Mouse (Mus musculus) embryonic facial prominence, embryonic 15.5 days (tissue): Measurements from ENCODE around the gene Igsf6. TPM values are rescaled to one million over a fixed set of nuclear protein-coding genes. Genes with fewer than 3 reads are reported as not detected.
"Not testable (repeated sequence)": the region's sequence is repeated elsewhere in the genome, so short reads cannot be mapped to it uniquely, and the experiment has no call there.

Source experiments
- ATAC-seq: fragments of 200-750 bp; cut with Nextera tagmentation; 2 replicates; pipeline ENCODE4 v1.8.0; 2017; ENCODE audit warnings: low read depth, moderate TSS enrichment; ENCODE audit not compliant: insufficient number of reproducible peaks, low FRiP score, low TSS enrichment
- H3K27ac ChIP-seq: fragments of 300-500 bp; sonication (generic); replicated peaks from 2 replicates; pipeline ENCODE4 v1.5.1; 2015; ENCODE audit warnings: mild to moderate bottlenecking, inconsistent platforms
- H3K27me3 ChIP-seq: fragments of 300-500 bp; sonication (generic); 2 replicates; pipeline ENCODE4 v1.6.1; 2015; ENCODE audit warnings: inconsistent platforms
- H3K36me3 ChIP-seq: fragments of 300-500 bp; sonication (generic); 2 replicates; pipeline ENCODE4 v1.6.1; 2015; ENCODE audit warnings: mild to moderate bottlenecking, inconsistent platforms
- H3K4me1 ChIP-seq: fragments of 300-500 bp; sonication (generic); 2 replicates; pipeline ENCODE4 v1.6.1; 2015; ENCODE audit warnings: inconsistent platforms
- H3K4me2 ChIP-seq: fragments of 300-500 bp; sonication (generic); replicated peaks from 2 replicates; pipeline ENCODE4 v1.6.1; 2015; ENCODE audit warnings: mild to moderate bottlenecking, inconsistent platforms
- H3K4me3 ChIP-seq: fragments of 300-500 bp; sonication (generic); replicated peaks from 2 replicates; pipeline ENCODE4 v1.5.1; 2015; ENCODE audit warnings: mild to moderate bottlenecking, inconsistent platforms
- H3K9ac ChIP-seq: fragments of 300-500 bp; sonication (generic); 2 replicates; pipeline ENCODE4 v1.6.1; 2015; ENCODE audit warnings: inconsistent platforms
- H3K9me3 ChIP-seq: fragments of 300-500 bp; sonication (generic); replicated peaks from 2 replicates; pipeline ENCODE4 v1.6.1; 2016; ENCODE audit warnings: inconsistent platforms
- WGBS: fragments of 180-500 bp; shearing (Covaris S2); methylation state at CpG from one replicate; pipeline ENCODE4 v1.1.7; 2015; 5-methylcytosine and 5-hydroxymethylcytosine counted together
- polyA plus RNA-seq: library from polyadenylated mRNA; unstranded; fragments of >200 nt; fragmentation: Nextera tagmentation; extraction: Ambion mirVana; gene quantifications from 2 replicates; pipeline ENCODE4 v1.2.1, GENCODE M21; 2015

Igsf6 gene
- polyA plus RNA-seq, 1 experiment from 2014 or later, result 3.1 TPM

- not testable (repeated sequence) for H3K4me2 ChIP-seq, H3K9me3 ChIP-seq, H3K4me1 ChIP-seq, H3K36me3 ChIP-seq, H3K27ac ChIP-seq, H3K4me3 ChIP-seq, H3K9ac ChIP-seq, H3K27me3 ChIP-seq, ATAC-seq
These were observed 44.4 kb downstream of the Igsf6 start for GRCm38 (mm10) chr7:121029947-121030346.

DNA sequence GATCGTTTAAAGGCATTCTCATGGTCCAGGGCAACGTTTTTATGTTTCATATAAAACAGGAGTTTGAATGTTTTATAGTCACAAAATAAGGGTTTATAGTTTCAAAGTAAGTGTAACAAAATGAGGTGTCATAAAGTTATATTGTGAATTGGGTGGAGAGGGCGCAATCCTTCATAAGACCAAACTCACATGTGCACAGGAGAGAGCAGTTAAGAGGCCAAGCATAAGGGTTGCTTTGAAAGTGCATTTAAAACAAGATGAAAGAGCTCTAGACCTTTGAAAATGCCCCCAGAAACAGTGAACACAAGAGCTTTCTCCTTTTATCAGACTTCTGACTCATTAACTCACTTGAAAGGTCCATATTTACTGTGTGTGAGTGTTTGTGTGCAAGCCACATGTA, 48.1 kb downstream of the Igsf6 start:
- H3K9ac ChIP-seq, result no peak overlapping the region
- no peaks in the 10 kb centered on the region for H3K36me3 ChIP-seq
- no peaks in the 10 kb centered on the region; the same call in 1 of the 2 replicates for H3K27me3 ChIP-seq
- H3K4me1 ChIP-seq, result no peaks in the 10 kb centered on the region
- H3K9me3 ChIP-seq, result no peaks in the 10 kb centered on the region
- H3K4me3 ChIP-seq, result no peak overlapping the region
- ATAC-seq, result no peak
- H3K4me2 ChIP-seq, result no peak overlapping the region
- WGBS, result 64% methylated on average over 3 of the region's 3 CpGs
- H3K27ac ChIP-seq, result no peak overlapping the region

DNA sequence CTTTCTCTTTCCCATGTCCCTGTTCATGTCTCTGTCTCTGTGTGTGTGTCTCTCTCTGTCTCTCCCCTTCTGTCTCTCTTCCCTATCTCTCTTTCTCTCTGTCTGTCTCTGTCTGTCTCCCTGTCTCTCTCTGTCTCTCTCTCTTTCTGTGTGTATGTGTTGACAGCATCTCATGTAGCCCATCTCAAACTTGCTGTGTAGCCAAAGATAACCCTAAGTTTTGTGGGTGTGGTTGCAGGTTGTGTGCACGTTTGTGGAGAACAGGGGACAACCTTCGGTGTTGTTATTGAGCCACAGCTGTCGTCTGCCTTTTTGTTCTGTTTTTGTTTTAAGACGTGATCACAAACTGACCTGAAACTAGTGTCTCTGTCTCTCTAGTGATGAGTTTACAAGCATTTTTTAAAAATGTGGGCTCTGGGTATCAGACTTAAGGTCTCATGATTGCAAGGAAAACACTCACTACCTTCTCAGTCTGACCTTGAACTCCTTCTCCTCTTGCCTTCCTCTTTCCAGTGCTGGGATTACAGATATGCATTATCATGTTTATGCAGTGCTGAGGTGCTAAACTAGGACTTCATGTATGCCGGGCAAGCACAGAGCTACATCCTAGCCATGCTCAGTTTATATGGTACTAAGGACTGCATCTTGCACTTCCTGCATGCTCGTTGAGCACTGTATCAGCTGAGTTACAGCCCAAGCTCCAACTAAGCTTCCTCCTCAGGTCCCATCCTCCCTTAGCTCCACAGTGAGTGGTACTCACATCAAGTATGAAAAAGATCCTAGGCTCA, 49.0 kb downstream of the Igsf6 start:
- Histone ChIP-seq H3K4me1 (no peaks in the 10 kb centered on the region), H3K27me3 (no peaks in the 10 kb centered on the region; the same call in 1 of the 2 replicates), H3K4me2 (no peak overlapping the region), H3K36me3 (no peaks in the 10 kb centered on the region), H3K27ac (no peak overlapping the region), H3K9ac (no peak overlapping the region), H3K4me3 (no peak overlapping the region), H3K9me3 (no peaks in the 10 kb centered on the region)
- ATAC-seq, result no peak
- 66% methylated on average over 6 of the region's 6 CpGs for WGBS

- no peaks in the 10 kb centered on the region for H3K36me3 ChIP-seq
- WGBS, result 29% methylated on average over 8 of the region's 8 CpGs
- no peak overlapping the region for H3K9ac ChIP-seq
These were observed 54.1 kb downstream of the Igsf6 start for GRCm38 (mm10) chr7:121020277-121020676.

DNA sequence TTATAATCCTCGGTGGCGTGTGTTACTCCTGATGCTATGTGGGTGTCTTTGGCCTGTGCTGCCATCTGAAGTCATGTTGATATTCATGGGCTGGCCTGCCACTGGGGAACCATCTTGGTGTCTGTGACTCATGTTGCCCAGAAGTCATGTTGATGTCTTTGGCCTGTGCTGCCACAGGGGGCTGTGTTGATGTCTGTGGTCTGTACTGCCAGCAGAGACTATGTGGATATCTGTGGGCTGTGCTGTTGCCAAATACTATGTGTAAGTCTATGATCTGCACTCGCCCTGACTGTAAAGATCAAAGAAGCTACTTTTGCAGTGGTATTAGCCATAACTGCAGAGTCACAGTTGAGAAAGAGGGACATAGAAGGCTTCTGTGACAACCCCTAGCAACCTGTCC, 55.6 kb downstream of the Igsf6 start:
- ATAC-seq, result no peak
- H3K27ac ChIP-seq, result no peak overlapping the region
- no peaks in the 10 kb centered on the region for H3K9me3 ChIP-seq
- 70% methylated on average over 3 of the region's 3 CpGs for WGBS
- H3K4me2 ChIP-seq, result no peak overlapping the region
- H3K27me3 ChIP-seq, result no peaks in the 10 kb centered on the region
- no peaks in the 10 kb centered on the region for H3K4me1 ChIP-seq
- H3K9ac ChIP-seq, result no peak overlapping the region
- H3K4me3 ChIP-seq, result no peak overlapping the region
- no peaks in the 10 kb centered on the region for H3K36me3 ChIP-seq

More at GRCm38 (mm10) chr7:121020277-121020676, 54.1 kb downstream of the Igsf6 start:
- no peak for ATAC-seq
- Histone ChIP-seq H3K9me3 (no peaks in the 10 kb centered on the region), H3K4me2 (no peak overlapping the region), H3K27me3 (no peaks in the 10 kb centered on the region), H3K4me1 (no peaks in the 10 kb centered on the region), H3K4me3 (no peak overlapping the region), H3K27ac (no peak overlapping the region)

DNA sequence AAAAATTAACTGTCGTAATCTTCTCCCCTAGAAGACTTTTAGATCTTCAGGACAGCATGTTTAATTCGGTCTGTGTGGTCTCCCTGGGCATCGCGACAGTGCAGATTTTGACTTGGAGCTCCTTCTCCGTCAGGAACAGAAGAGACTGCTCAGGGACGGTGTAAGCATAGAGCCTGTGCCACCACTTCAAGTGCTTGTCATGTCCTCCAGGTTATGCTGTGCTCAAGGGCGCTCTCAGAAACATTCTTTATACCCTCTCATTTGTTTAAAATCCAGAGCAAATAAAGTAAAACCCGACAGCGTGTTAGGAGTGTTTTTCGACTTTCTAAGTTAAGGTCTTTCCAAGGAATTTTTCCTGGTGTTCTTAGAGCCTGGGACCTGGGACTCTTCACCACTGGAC, 59.9 kb downstream of the Igsf6 start:
- H3K9ac ChIP-seq, result no peak overlapping the region
- peaks cover 17% of the 10 kb centered on the region for H3K4me1 ChIP-seq
- no peaks in the 10 kb centered on the region for H3K36me3 ChIP-seq
- H3K4me3 ChIP-seq, result no peak overlapping the region
- no peak for ATAC-seq
- no peak overlapping the region for H3K27ac ChIP-seq
- H3K4me2 ChIP-seq, result no peak overlapping the region
- H3K9me3 ChIP-seq, result no peaks in the 10 kb centered on the region
- 85% methylated on average over 10 of the region's 10 CpGs for WGBS
- no peaks in the 10 kb centered on the region for H3K27me3 ChIP-seq

Other genes with a start within 250 kb of the Igsf6 start
- gene Eef2k, start 231.7 kb downstream of the Igsf6 start, polyA plus RNA-seq, result 65.2 and 75.4 TPM in 2 replicates
- 34.1 and 35.1 TPM in 2 replicates for gene Polr3e, start 156.8 kb downstream of the Igsf6 start, polyA plus RNA-seq
- gene Cdr2, start 92.3 kb downstream of the Igsf6 start, polyA plus RNA-seq, result 11.3 and 14.1 TPM in 2 replicates
- 0.17 TPM in 1 of 2 replicates, not detected in the other for gene Mfsd13b, start 92.1 kb downstream of the Igsf6 start, polyA plus RNA-seq
- gene Mettl9, start 40.1 kb downstream of the Igsf6 start, polyA plus RNA-seq, result 133 and 136 TPM in 2 replicates
- gene Otoa, start 7.1 kb upstream of the Igsf6 start, polyA plus RNA-seq, result 0.61 and 0.75 TPM in 2 replicates